Mouse (Mus musculus) intestine, postnatal 0 days (tissue): ENCODE data around the gene Igf1. TPM values are rescaled to one million over a fixed set of nuclear protein-coding genes. Genes with fewer than 3 reads are reported as not detected.

ENCODE experiments used
- ATAC-seq: fragments of 200-750 bp; cut with Nextera tagmentation; 2 replicates; pipeline ENCODE4 v1.8.0; 2017; ENCODE audit warnings: mild to moderate bottlenecking, moderate TSS enrichment, moderate library complexity
- H3K27ac ChIP-seq: fragments of 300-500 bp; sonication (generic); 2 replicates; pipeline ENCODE4 v1.5.1; 2014; ENCODE audit warnings: mild to moderate bottlenecking, low read depth, low read length, moderate library complexity
- H3K27me3 ChIP-seq: fragments of 300-500 bp; sonication (generic); replicated peaks from 2 replicates; pipeline ENCODE4 v1.6.1; 2014; ENCODE audit warnings: low read length, mixed read lengths; ENCODE audit not compliant: control insufficient read depth, insufficient read depth
- H3K36me3 ChIP-seq: fragments of 300-500 bp; sonication (generic); 2 replicates; pipeline ENCODE4 v1.6.1; 2014; ENCODE audit warnings: mild to moderate bottlenecking, moderate library complexity; ENCODE audit not compliant: control insufficient read depth, insufficient read depth
- H3K4me1 ChIP-seq: fragments of 300-500 bp; sonication (generic); replicated peaks from 2 replicates; pipeline ENCODE4 v1.6.1; 2014; ENCODE audit warnings: antibody characterized with exemption, low read length, mixed read lengths; ENCODE audit not compliant: control insufficient read depth, insufficient read depth
- H3K4me2 ChIP-seq: fragments of 300-500 bp; sonication (generic); replicated peaks from 2 replicates; pipeline ENCODE4 v1.6.1; 2014; ENCODE audit warnings: low read depth, mild to moderate bottlenecking, moderate library complexity
- H3K4me3 ChIP-seq: fragments of 300-500 bp; sonication (generic); 2 replicates; pipeline ENCODE4 v1.5.1; 2014; ENCODE audit warnings: low read depth, low read length
- H3K9ac ChIP-seq: fragments of 300-500 bp; sonication (generic); 2 replicates; pipeline ENCODE4 v1.6.1; 2014; ENCODE audit warnings: mild to moderate bottlenecking, low read depth, low read length
- H3K9me3 ChIP-seq: fragments of 300-500 bp; sonication (generic); 2 replicates; pipeline ENCODE4 v1.6.1; 2016; ENCODE audit warnings: mixed run types; ENCODE audit not compliant: control insufficient read depth
- CTCF ChIP-seq: sonication (generic); IDR thresholded peaks from 2 replicates; pipeline ENCODE4 v1.5.1; 2016; ENCODE audit warnings: low read depth, mild to moderate bottlenecking, control low read depth, antibody characterized with exemption, moderate library complexity
- WGBS: fragments of 180-500 bp; shearing (Covaris S2); extraction: QIAGEN DNeasy Blood & Tissue Kit; methylation state at CpG from one replicate; pipeline ENCODE4 v1.1.7; 2014; 5-methylcytosine and 5-hydroxymethylcytosine counted together
- polyA plus RNA-seq: library from polyadenylated mRNA; unstranded; fragments of >200 nt; fragmentation: Nextera tagmentation; extraction: Ambion mirVana; gene quantifications from 2 replicates; pipeline ENCODE4 v1.2.1, GENCODE M21; 2015

Igf1 gene
- polyA plus RNA-seq, 1 experiment from 2014 or later, result 13.3 TPM

GRCm38 (mm10) chr10:87892256-87892655 lies 34.2 kb downstream of the Igf1 start:
- no peak overlapping the region for H3K27ac ChIP-seq
- ATAC-seq, result no peak
- H3K4me2 ChIP-seq, result no peak overlapping the region
- no peaks in the 10 kb centered on the region for H3K9me3 ChIP-seq
- no peaks in the 10 kb centered on the region for H3K36me3 ChIP-seq
- no peak overlapping the region for H3K9ac ChIP-seq
- no peak for TF ChIP-seq CTCF
- H3K27me3 ChIP-seq, result no peaks in the 10 kb centered on the region
- H3K4me1 ChIP-seq, result no peaks in the 10 kb centered on the region
- H3K4me3 ChIP-seq, result no peak overlapping the region

GRCm38 (mm10) chr10:87893272-87893671 lies 35.2 kb downstream of the Igf1 start:
- Histone ChIP-seq H3K4me1 (no peaks in the 10 kb centered on the region), H3K27ac (no peak overlapping the region), H3K4me3 (no peak overlapping the region), H3K4me2 (no peak overlapping the region), H3K27me3 (no peaks in the 10 kb centered on the region), H3K9me3 (no peaks in the 10 kb centered on the region), H3K36me3 (no peaks in the 10 kb centered on the region), H3K9ac (no peak overlapping the region)
- no peak for TF ChIP-seq CTCF
- 83% methylated on average over 1 of the region's 1 CpGs for WGBS
- no peak for ATAC-seq

GRCm38 (mm10) chr10:87894461-87895120 lies 36.5 kb downstream of the Igf1 start:
- Histone ChIP-seq H3K4me2 (no peak overlapping the region), H3K9ac (no peak overlapping the region), H3K27ac (no peak overlapping the region), H3K4me3 (no peak overlapping the region), H3K36me3 (no peaks in the 10 kb centered on the region), H3K4me1 (no peaks in the 10 kb centered on the region), H3K27me3 (no peaks in the 10 kb centered on the region), H3K9me3 (no peaks in the 10 kb centered on the region)
- 69% methylated on average over 4 of the region's 4 CpGs for WGBS
- no peak for ATAC-seq
- no peak for TF ChIP-seq CTCF

GRCm38 (mm10) chr10:87895351-87895750 lies 37.3 kb downstream of the Igf1 start:
- Histone ChIP-seq H3K27ac (no peak overlapping the region), H3K4me3 (no peak overlapping the region), H3K4me2 (no peak overlapping the region), H3K27me3 (no peaks in the 10 kb centered on the region), H3K9me3 (no peaks in the 10 kb centered on the region), H3K36me3 (no peaks in the 10 kb centered on the region), H3K9ac (no peak overlapping the region), H3K4me1 (no peaks in the 10 kb centered on the region)
- ATAC-seq, result no peak
- TF ChIP-seq CTCF, result no peak
- 53% methylated on average over 2 of the region's 2 CpGs for WGBS

GRCm38 (mm10) chr10:87897331-87897730 lies 39.3 kb downstream of the Igf1 start:
- no peaks in the 10 kb centered on the region for H3K36me3 ChIP-seq
- no peak overlapping the region for H3K9ac ChIP-seq
- no peak overlapping the region for H3K4me3 ChIP-seq
- no peaks in the 10 kb centered on the region for H3K9me3 ChIP-seq
- no peaks in the 10 kb centered on the region for H3K27me3 ChIP-seq
- no peak for ATAC-seq
- no peak for TF ChIP-seq CTCF
- no peak overlapping the region for H3K4me2 ChIP-seq
- no peak overlapping the region for H3K27ac ChIP-seq
- no peaks in the 10 kb centered on the region for H3K4me1 ChIP-seq
- 94% methylated on average over 4 of the region's 4 CpGs for WGBS

- Histone ChIP-seq H3K9ac (no peak overlapping the region), H3K4me3 (no peak overlapping the region), H3K27ac (no peak overlapping the region), H3K27me3 (no peaks in the 10 kb centered on the region), H3K4me2 (no peak overlapping the region), H3K36me3 (no peaks in the 10 kb centered on the region), H3K4me1 (no peaks in the 10 kb centered on the region), H3K9me3 (no peaks in the 10 kb centered on the region)
- WGBS, result 90% methylated on average over 3 of the region's 3 CpGs
- TF ChIP-seq CTCF, result no peak
- no peak for ATAC-seq
Measured at GRCm38 (mm10) chr10:87898826-87899225, 40.8 kb downstream of the Igf1 start.

GRCm38 (mm10) chr10:87901916-87902315 lies 43.9 kb downstream of the Igf1 start:
- ATAC-seq, result no peak
- no peak for TF ChIP-seq CTCF

More at GRCm38 (mm10) chr10:87901916-87902315, 43.9 kb downstream of the Igf1 start:
- no peaks in the 10 kb centered on the region for H3K4me1 ChIP-seq
- WGBS, result 84% methylated on average over 7 of the region's 7 CpGs
- H3K9me3 ChIP-seq, result no peaks in the 10 kb centered on the region
- H3K4me2 ChIP-seq, result no peak overlapping the region
- no peak overlapping the region for H3K4me3 ChIP-seq
- no peaks in the 10 kb centered on the region for H3K36me3 ChIP-seq
- no peaks in the 10 kb centered on the region for H3K27me3 ChIP-seq
- no peak overlapping the region for H3K9ac ChIP-seq
- no peak overlapping the region for H3K27ac ChIP-seq
